8 mouse cellular contexts compared by ENCODE assay signal in genomic region chr2:130839874-130840661, GRCm38 (mm10).
A peak's percentile ranks its signal among the peaks of the same experiment; 100 is the strongest.
DNase-seq lines count a peak whose midpoint lies in the region; ATAC-seq lines count a peak whose summit lies in the region.

No protein-coding gene starts in this region.

- H3K27me3 ChIP-seq in megakaryocyte, embryonic 14.5 days (replicated peaks): peaks cover 16% of the 10 kb centered on the region

- no peaks in the 10 kb centered on the region for H3K9me3 ChIP-seq in megakaryocyte, embryonic 14.5 days

- peak; percentile 90 for ATAC-seq in inflammation-experienced regulatory T-cells, adult 6 months

- peak; percentile 83 to 96 for DNase-seq in adrenal gland, adult (ENCODE audit: inconsistent age in 2 of 2, low spot score in 1 of 2)
- DNase-seq in embryo, embryonic 10 days (ENCODE audit: low spot score): peak; percentile 78
- peak; percentile 70 for DNase-seq in gastrocnemius, postnatal 14 days
- DNase-seq in left cerebral cortex, adult 9 months (ENCODE audit: low spot score in 2 of 2): peak; percentile 42 to 77
- DNase-seq in right cerebral cortex, adult 2 months (ENCODE audit: low spot score in 2 of 2): peak; percentile 68 to 82
- peak; percentile 77 for DNase-seq in urinary bladder, postnatal 14 days (ENCODE audit: low spot score)

- peaks cover 14% of the 10 kb centered on the region for H3K36me3 ChIP-seq in megakaryocyte, embryonic 14.5 days (replicated peaks; ENCODE audit: low read length)

- peaks cover 32% of the 10 kb centered on the region for H3K4me1 ChIP-seq in megakaryocyte, embryonic 14.5 days

- intact Hi-C loops in gastrocnemius, postnatal 14 days (cut with DNase I; ENCODE audit: low total_unique reads): no loop called here

- H3K4me3 ChIP-seq in megakaryocyte, embryonic 14.5 days (replicated peaks): peak overlapping the region; percentile 96

Comparison
In these comparisons a context has a peak if more than half of its experiments do, and no peak if none do; other contexts are left out.
1. Peak in every context shown above with its lines: DNase-seq, ATAC-seq and H3K4me3 ChIP-seq.